Mouse (Mus musculus) liver, adult 2 months (tissue): ENCODE results near the gene Parvg. TPM values are rescaled to one million over a fixed set of nuclear protein-coding genes. Genes with fewer than 3 reads are reported as not detected.

Experiments
- DNase-seq: peaks from one replicate; pipeline ENCODE4 v3.0.0-alpha.2; 2011; ENCODE audit warnings: low read depth, low spot score; ENCODE audit errors: extremely low read depth
- H3K27ac ChIP-seq: fragments of 200-500 bp; replicated peaks from 2 replicates; pipeline ENCODE4 v1.5.1; 2012; ENCODE audit warnings: low read depth, mild to moderate bottlenecking, control low read depth, inconsistent platforms, low read length; ENCODE audit not compliant: insufficient read depth
- H3K27me3 ChIP-seq: fragments of 200-500 bp; 2 replicates; pipeline ENCODE4 v1.6.1; 2012; ENCODE audit warnings: mild to moderate bottlenecking, moderate library complexity, low read length, inconsistent platforms; ENCODE audit not compliant: control insufficient read depth, insufficient read depth
- H3K36me3 ChIP-seq: fragments of 200-500 bp; 2 replicates; pipeline ENCODE4 v1.6.1; 2012; ENCODE audit warnings: low read length, inconsistent platforms; ENCODE audit not compliant: control insufficient read depth, insufficient read depth
- H3K4me1 ChIP-seq: fragments of 200-500 bp; 2 replicates; pipeline ENCODE4 v1.6.1; 2011; ENCODE audit warnings: low read length; ENCODE audit not compliant: control insufficient read depth, insufficient read depth
- H3K4me3 ChIP-seq: fragments of 200-500 bp; 2 replicates; pipeline ENCODE4 v1.5.1; 2011; ENCODE audit warnings: low read depth, mild to moderate bottlenecking, control low read depth, low read length, moderate library complexity; ENCODE audit not compliant: insufficient read depth
- H3K79me2 ChIP-seq: fragments of 200-500 bp; 2 replicates; pipeline ENCODE4 v1.6.1; 2012; ENCODE audit warnings: inconsistent platforms, mild to moderate bottlenecking, low read length, moderate library complexity; ENCODE audit not compliant: control insufficient read depth, insufficient read depth
- H3K9ac ChIP-seq: fragments of 200-500 bp; 2 replicates; pipeline ENCODE4 v1.6.1; 2012; ENCODE audit warnings: low read depth, mild to moderate bottlenecking, control low read depth, inconsistent platforms, low read length
- CTCF ChIP-seq: fragments of 200-500 bp; IDR thresholded peaks from 2 replicates; pipeline ENCODE4 v1.5.1; 2011; ENCODE audit warnings: low read depth, low read length, control low read depth
- POLR2A ChIP-seq: fragments of 200-500 bp; IDR thresholded peaks from 2 replicates; pipeline ENCODE4 v1.6.1; 2011; ENCODE audit warnings: low read length, control low read depth; ENCODE audit not compliant: insufficient read depth; ENCODE audit errors: extremely low read depth
- WGBS: fragments of 180-500 bp; shearing (Covaris S2); methylation state at CpG from one replicate; pipeline ENCODE4 v1.1.7; 2018; 5-methylcytosine and 5-hydroxymethylcytosine counted together
- polyA plus RNA-seq: library from polyadenylated mRNA; depleted of rRNA; stranded (reverse); fragments of >200 nt; gene quantifications from 2 replicates; pipeline ENCODE4 v1.2.3, GENCODE M21; 2012
- total RNA-seq: library from RNA; depleted of rRNA; stranded (reverse); fragments of >200 nt; gene quantifications from 2 replicates; pipeline ENCODE4 v1.2.3, GENCODE M21; 2014

Parvg gene
- total and polyA plus RNA-seq, 2 experiments, result 0.74 to 0.95 TPM

DNA sequence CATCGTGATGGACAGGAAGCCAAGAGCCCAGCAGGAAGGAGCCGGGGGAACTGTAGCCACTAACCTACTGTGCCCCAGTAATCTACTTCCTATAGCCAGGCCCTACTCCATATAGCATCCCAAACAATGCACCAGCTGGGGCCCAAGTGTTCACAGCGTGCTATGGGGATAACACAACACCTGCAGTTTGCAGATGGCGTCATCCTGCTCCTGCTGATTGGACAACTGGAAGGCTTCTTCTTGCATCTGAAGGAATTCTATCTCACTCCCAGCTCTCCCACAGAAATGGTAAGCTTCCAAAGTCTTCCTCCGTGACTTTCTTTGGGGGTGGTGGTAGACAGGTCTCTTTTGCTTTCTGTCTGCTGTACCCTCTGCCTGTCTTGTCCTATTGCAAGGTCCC lies 13.8 kb downstream of the Parvg start:
- no peak for DNase-seq
- TF ChIP-seq CTCF, result no peak
- TF ChIP-seq POLR2A, result no peak
- H3K27me3 ChIP-seq, result no peaks in the 10 kb centered on the region
- no peak overlapping the region for H3K27ac ChIP-seq
- no peak overlapping the region for H3K9ac ChIP-seq
- no peak overlapping the region for H3K4me3 ChIP-seq
- WGBS, result 82% methylated on average over 5 of the region's 5 CpGs
- no peaks in the 10 kb centered on the region for H3K36me3 ChIP-seq
- H3K79me2 ChIP-seq, result no peaks in the 10 kb centered on the region
- no peaks in the 10 kb centered on the region for H3K4me1 ChIP-seq

DNA sequence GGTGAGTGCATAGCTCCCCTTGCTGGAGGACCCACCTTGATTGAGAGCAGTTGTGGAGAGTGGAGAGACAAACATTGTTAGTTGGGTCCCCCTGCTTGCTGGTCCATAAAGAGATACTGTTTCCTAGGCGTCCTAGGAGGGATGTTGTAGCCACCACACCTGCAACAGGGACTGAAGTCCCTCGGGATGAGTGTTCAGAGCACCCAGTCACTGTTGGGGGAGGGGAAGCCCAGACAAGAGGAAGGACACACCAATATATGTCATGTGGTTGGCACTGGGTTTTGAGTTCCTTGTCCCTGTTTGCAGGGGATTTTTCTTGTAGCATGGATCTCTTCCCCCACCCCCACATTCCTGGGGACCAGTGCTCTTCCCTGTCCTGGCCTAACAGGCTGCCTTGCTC lies 17.1 kb downstream of the Parvg start:
- no peak for DNase-seq
- H3K79me2 ChIP-seq, result no peaks in the 10 kb centered on the region
- H3K36me3 ChIP-seq, result no peaks in the 10 kb centered on the region
- H3K27me3 ChIP-seq, result no peaks in the 10 kb centered on the region
- no peaks in the 10 kb centered on the region for H3K4me1 ChIP-seq
- WGBS, result 36% methylated on average over 2 of the region's 2 CpGs
- no peak overlapping the region for H3K27ac ChIP-seq
- H3K9ac ChIP-seq, result no peak overlapping the region
- H3K4me3 ChIP-seq, result no peak overlapping the region
- no peak for TF ChIP-seq POLR2A
- no peak for TF ChIP-seq CTCF

DNA sequence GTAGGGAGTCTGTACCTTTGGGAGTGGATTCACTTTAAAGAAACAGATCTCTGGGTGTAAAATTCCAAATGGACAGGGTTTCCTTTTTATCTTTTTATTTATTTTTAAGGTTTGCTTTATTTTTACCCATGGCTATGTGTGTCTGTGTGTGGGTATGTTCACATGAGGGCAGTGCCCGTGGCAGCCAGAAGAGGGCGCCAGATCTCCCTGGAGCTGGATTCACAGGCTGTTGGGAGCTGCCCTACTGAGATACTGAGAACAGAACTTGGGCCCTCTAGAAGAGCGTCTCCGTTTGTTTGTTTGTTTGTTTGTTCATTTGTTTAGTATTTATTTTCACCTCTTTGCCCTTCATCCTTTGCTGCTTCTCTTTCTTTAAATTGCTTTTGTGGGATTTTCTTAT lies 24.9 kb downstream of the Parvg start:
- no peaks in the 10 kb centered on the region for H3K4me1 ChIP-seq
- H3K27me3 ChIP-seq, result no peaks in the 10 kb centered on the region
- no peak overlapping the region for H3K27ac ChIP-seq
- H3K79me2 ChIP-seq, result no peaks in the 10 kb centered on the region
- H3K9ac ChIP-seq, result no peak overlapping the region
- DNase-seq, result no peak
- H3K4me3 ChIP-seq, result no peak overlapping the region
- H3K36me3 ChIP-seq, result no peaks in the 10 kb centered on the region
- TF ChIP-seq CTCF (peak; percentile 38), POLR2A (no peak)
- WGBS, result 94% methylated on average over 4 of the region's 4 CpGs

DNA sequence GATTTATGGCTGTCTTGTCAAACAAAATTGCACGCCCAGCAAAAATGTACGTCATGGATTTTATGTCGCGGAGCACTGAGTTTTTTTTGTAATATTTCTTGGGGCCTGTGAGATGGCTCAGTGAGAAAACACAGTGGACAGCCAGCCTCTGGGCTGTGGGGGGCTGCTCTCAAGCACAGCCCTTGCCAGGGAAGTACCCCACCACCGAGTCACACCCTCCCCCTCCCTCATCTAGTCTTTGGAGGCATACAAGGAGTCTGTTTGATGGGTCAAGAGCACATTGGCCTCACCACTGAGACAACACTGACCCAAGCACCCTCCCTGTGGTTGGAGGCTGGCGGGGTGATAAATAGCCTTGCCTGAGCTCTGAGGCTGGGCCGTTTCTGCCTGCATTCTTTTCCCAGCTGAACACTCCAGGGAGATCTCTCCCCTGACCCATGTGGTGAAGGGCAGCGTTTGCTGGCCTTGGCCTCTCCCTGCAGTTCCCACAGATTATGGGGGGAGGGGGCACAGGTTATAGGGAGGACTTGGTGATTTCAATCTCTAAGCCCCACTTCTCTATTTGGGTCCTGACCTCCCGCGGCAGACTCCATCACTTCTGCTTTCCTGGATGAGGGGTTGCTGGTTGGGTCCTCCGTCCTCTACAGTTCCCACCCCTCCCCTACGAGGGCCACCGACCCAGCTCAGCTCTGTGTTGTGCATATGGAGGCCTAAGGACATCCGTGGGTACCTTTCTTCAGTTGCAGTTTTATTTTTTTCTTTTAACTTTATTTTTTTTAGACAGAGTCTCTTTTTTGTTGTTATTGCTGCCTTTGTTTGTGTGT lies 26.3 kb downstream of the Parvg start:
- no peak for TF ChIP-seq POLR2A
- TF ChIP-seq CTCF, result no peak
- H3K27ac ChIP-seq, result no peak overlapping the region

DNA sequence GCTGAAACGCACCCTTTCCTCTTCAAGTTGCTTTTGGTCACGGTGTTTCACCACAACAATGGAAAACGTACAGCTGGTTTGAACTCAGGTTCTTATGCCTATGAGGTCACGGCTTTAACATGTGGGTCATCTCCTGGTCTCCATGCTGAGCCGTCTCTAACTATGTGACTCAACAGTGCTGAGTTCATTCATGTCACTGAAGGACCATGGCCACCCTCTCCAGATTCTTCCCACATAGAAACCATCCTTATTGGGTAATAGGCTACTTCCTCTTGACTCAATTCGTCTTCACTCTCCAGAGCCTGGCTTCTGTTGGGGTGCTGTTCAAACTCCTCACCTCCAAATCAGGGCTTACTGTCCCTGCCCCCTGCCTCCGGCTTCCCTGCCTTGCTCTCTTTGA lies 27.5 kb downstream of the Parvg start:
- Histone ChIP-seq H3K27me3 (no peaks in the 10 kb centered on the region), H3K4me3 (no peak overlapping the region), H3K4me1 (no peaks in the 10 kb centered on the region), H3K27ac (no peak overlapping the region), H3K9ac (no peak overlapping the region), H3K79me2 (no peaks in the 10 kb centered on the region), H3K36me3 (no peaks in the 10 kb centered on the region)
- TF ChIP-seq POLR2A, result no peak
- no peak for TF ChIP-seq CTCF
- DNase-seq, result no peak
- WGBS, result 77% methylated on average over 7 of the region's 7 CpGs

More for the DNA sequence above, 26.3 kb downstream of the Parvg start:
- Histone ChIP-seq H3K79me2 (no peaks in the 10 kb centered on the region), H3K27me3 (no peaks in the 10 kb centered on the region), H3K36me3 (no peaks in the 10 kb centered on the region), H3K9ac (no peak overlapping the region), H3K4me3 (no peak overlapping the region), H3K4me1 (no peaks in the 10 kb centered on the region)
- WGBS, result 66% methylated on average over 14 of the region's 14 CpGs
- no peak for DNase-seq
